8 mouse cellular contexts compared by ENCODE assay signal in the genomic region with DNA sequence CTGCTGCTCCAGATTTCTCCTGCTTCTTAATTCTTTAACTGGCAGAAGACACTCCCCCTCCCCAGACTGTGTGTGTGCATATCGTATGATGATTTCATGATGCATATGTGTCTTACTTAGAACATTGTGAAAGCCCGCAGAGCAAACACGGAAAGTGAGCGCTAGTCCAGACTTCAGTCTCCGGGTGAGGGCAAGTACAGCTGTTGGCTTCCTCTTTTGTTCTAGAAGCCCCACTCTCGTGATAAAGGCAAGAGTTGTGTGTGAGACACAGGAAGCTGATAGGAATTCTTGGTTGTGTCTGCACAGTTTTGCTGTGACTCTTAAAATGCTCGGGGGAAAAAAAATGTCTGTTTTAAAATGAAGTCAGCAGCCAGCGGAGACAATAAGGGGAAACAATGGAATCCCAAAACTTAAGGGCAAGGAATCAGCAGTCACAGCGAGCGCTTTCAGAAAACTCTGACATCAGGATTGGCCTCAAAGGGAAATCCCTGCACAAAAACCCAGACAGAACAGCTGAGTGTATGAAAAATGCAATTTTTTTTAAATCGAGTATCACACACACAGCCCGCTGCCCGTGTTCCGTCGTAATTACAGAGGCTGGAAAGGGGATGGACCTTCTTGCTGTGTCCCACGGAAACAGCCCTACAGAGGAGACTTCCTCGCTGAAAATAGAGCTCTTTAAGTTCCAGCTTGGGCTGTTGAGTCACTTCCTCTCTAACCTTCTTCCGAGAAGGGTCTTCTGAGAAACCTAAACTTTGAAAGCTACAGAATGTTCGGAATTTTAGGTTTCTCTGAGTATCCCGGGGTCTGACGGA.
DNase-seq lines count a peak whose midpoint lies in the region; ATAC-seq and TF ChIP-seq lines count a peak whose summit lies in the region.

No protein-coding gene starts in this region.

- peak overlapping the region; percentile 12; the same call in 1 of the 2 replicates for H3K27ac ChIP-seq in testis, adult 2 months (ENCODE audit: control insufficient read depth, insufficient read depth, low read depth, low read length)
- H3K27ac ChIP-seq in intestine, postnatal 0 days (ENCODE audit: low read depth, low read length), result peak overlapping the region; percentile 21; the same call in 1 of the 2 replicates
- no peak overlapping the region for H3K27ac ChIP-seq in thymus, adult 2 months (ENCODE audit: control insufficient read depth, insufficient read depth, low read length)

- peaks cover 5% of the 10 kb centered on the region for H3K4me1 ChIP-seq in testis, adult 2 months (ENCODE audit: control insufficient read depth, insufficient read depth, low read length)
- no peaks in the 10 kb centered on the region for H3K4me1 ChIP-seq in intestine, postnatal 0 days (replicated peaks; ENCODE audit: control insufficient read depth, insufficient read depth, low read length)
- H3K4me1 ChIP-seq in thymus, adult 2 months (replicated peaks; ENCODE audit: control insufficient read depth, insufficient read depth, low read length), result peaks cover 9% of the 10 kb centered on the region

- no peak for DNase-seq in testis, postnatal 14 days (ENCODE audit: low spot score)
- peak; percentile 8 to 23 for DNase-seq in heart, adult 18-20 months
- DNase-seq in thymus, adult 2 months, result peak; percentile 33
- DNase-seq in ovary, postnatal 10 days (ENCODE audit: low spot score), result no peak
- DNase-seq in cerebellum, postnatal 25 days, result no peak

- TF ChIP-seq CTCF in testis, adult 2 months (IDR thresholded peaks at IDR 0.05; ENCODE audit: control insufficient read depth, insufficient read depth, insufficient replicate concordance, low read depth, low read length), result no peak
- TF ChIP-seq CTCF in intestine, postnatal 0 days (IDR thresholded peaks at IDR 0.05; ENCODE audit: low read depth), result no peak
- no peak for TF ChIP-seq CTCF in thymus, adult 2 months (IDR thresholded peaks at IDR 0.05; ENCODE audit: borderline replicate concordance, control insufficient read depth, extremely low read depth, insufficient read depth, low read length, poor library complexity)

- no peaks in the 10 kb centered on the region for H3K9me3 ChIP-seq in intestine, postnatal 0 days (ENCODE audit: control insufficient read depth)

- no peak overlapping the region for H3K9ac ChIP-seq in intestine, postnatal 0 days (ENCODE audit: low read depth, low read length)

- ATAC-seq in intestine, postnatal 0 days, result no peak
- ATAC-seq in megakaryocyte-erythroid progenitor cell, adult 5-6 weeks (replicated peaks; ENCODE audit: low FRiP score, low TSS enrichment, poor library complexity, severe bottlenecking), result peak; percentile 69

- no peak for TF ChIP-seq POLR2A in testis, adult 2 months (IDR thresholded peaks at IDR 0.05; ENCODE audit: control insufficient read depth, low read depth, low read length)
- TF ChIP-seq POLR2A in thymus, adult 2 months (IDR thresholded peaks at IDR 0.05; ENCODE audit: control insufficient read depth, extremely low read depth, insufficient read depth, low read length, poor library complexity), result no peak

- peak overlapping the region; percentile 46 for H3K4me2 ChIP-seq in intestine, postnatal 0 days (replicated peaks; ENCODE audit: low read depth)

- H3K36me3 ChIP-seq in testis, adult 2 months (ENCODE audit: control insufficient read depth, insufficient read depth, low read length), result no peaks in the 10 kb centered on the region
- H3K36me3 ChIP-seq in intestine, postnatal 0 days (ENCODE audit: control insufficient read depth, insufficient read depth), result no peaks in the 10 kb centered on the region
- H3K36me3 ChIP-seq in thymus, adult 2 months (ENCODE audit: control insufficient read depth, insufficient read depth, low read length), result no peaks in the 10 kb centered on the region

- peak overlapping the region; percentile 15 for H3K4me3 ChIP-seq in testis, adult 2 months (ENCODE audit: control insufficient read depth, low read depth, low read length)
- peak overlapping the region; percentile 14; the same call in 1 of the 2 replicates for H3K4me3 ChIP-seq in intestine, postnatal 0 days (ENCODE audit: low read depth, low read length)
- H3K4me3 ChIP-seq in thymus, adult 2 months (ENCODE audit: control insufficient read depth, insufficient read depth, low read length), result peak overlapping the region; percentile 43

- H3K27me3 ChIP-seq in testis, adult 2 months (ENCODE audit: control insufficient read depth, insufficient read depth, low read length), result no peaks in the 10 kb centered on the region
- no peaks in the 10 kb centered on the region for H3K27me3 ChIP-seq in intestine, postnatal 0 days (replicated peaks; ENCODE audit: control insufficient read depth, insufficient read depth, low read length)
- no peaks in the 10 kb centered on the region for H3K27me3 ChIP-seq in thymus, adult 2 months (ENCODE audit: control insufficient read depth, insufficient read depth, low read length)

- WGBS in intestine, postnatal 0 days, result 54% methylated on average over 21 of the region's 21 CpGs
- WGBS in thymus, adult 2 months, result 3% methylated on average over 21 of the region's 21 CpGs

Comparison
In these comparisons a context has a peak if more than half of its experiments do, and no peak if none do; other contexts are left out.
1. DNase-seq: peak in heart, adult 18-20 months (2 of 2) and thymus, adult 2 months (single experiment); none in testis, postnatal 14 days (single experiment), ovary, postnatal 10 days (single experiment) and cerebellum, postnatal 25 days (0 of 2).
2. Peak in every context shown above with its lines, with median percentiles within 50 percentile points of each other: H3K4me3 ChIP-seq.